Mouse (Mus musculus): ENCODE measurements at regions not wholly inside any gene's neighbourhood (a gene's known extent, or its start where the extent isn't known, plus 50 kb on each side); places are given as distances from the start of the nearest gene placed in this dataset.
A peak's percentile ranks its signal among the peaks of the same experiment; 100 is the strongest.

GRCm38 (mm10) chr2:74955281-74956128 is 129.9 kb downstream of the Mtx2 start:
- Histone ChIP-seq H3K27me3 (ENCODE audit: control insufficient read depth, insufficient read depth, low read length) (no peaks in the 10 kb centered on the region), H3K4me3 (ENCODE audit: low read depth, low read length) (no peak overlapping the region), H3K27ac (ENCODE audit: low read depth, low read length) (no peak overlapping the region), H3K9ac (ENCODE audit: low read depth, low read length) (no peak overlapping the region), H3K4me2 (replicated peaks; ENCODE audit: low read depth, low read length) (no peak overlapping the region), H3K4me1 (replicated peaks; ENCODE audit: control insufficient read depth, insufficient read depth, low read length) (no peaks in the 10 kb centered on the region), H3K36me3 (ENCODE audit: control insufficient read depth, insufficient read depth, low read length) (no peaks in the 10 kb centered on the region), H3K9me3 (ENCODE audit: control insufficient read depth, low read length) (no peaks in the 10 kb centered on the region)
- 84% methylated on average over 4 of the region's 4 CpGs for WGBS
- ATAC-seq (ENCODE audit: low FRiP score) (no peak), DNase-seq (ENCODE audit: low spot score) (no peak)

- H3K4me1 ChIP-seq (replicated peaks; ENCODE audit: control insufficient read depth, insufficient read depth, low read length): no peaks in the 10 kb centered on the region
- ATAC-seq (ENCODE audit: low FRiP score) (no peak), DNase-seq (ENCODE audit: low spot score) (no peak)
- no peaks in the 10 kb centered on the region for H3K9me3 ChIP-seq (ENCODE audit: control insufficient read depth, low read length)
- H3K4me3 ChIP-seq (ENCODE audit: low read depth, low read length): no peak overlapping the region
- H3K4me2 ChIP-seq (replicated peaks; ENCODE audit: low read depth, low read length): no peak overlapping the region
- no peaks in the 10 kb centered on the region for H3K27me3 ChIP-seq (ENCODE audit: control insufficient read depth, insufficient read depth, low read length)
- 91% methylated on average over 1 of the region's 1 CpGs for WGBS
- H3K9ac ChIP-seq (ENCODE audit: low read depth, low read length): no peak overlapping the region
- H3K36me3 ChIP-seq (ENCODE audit: control insufficient read depth, insufficient read depth, low read length): no peaks in the 10 kb centered on the region
- no peak overlapping the region for H3K27ac ChIP-seq (ENCODE audit: low read depth, low read length)
These were observed 130.5 kb downstream of the Mtx2 start for GRCm38 (mm10) chr2:74956129-74956450.

GRCm38 (mm10) chr2:74956556-74956955 is 131.0 kb downstream of the Mtx2 start:
- no peak overlapping the region for H3K4me2 ChIP-seq (replicated peaks; ENCODE audit: low read depth, low read length)
- no peak overlapping the region for H3K4me3 ChIP-seq (ENCODE audit: low read depth, low read length)
- no peak overlapping the region for H3K9ac ChIP-seq (ENCODE audit: low read depth, low read length)
- H3K36me3 ChIP-seq (ENCODE audit: control insufficient read depth, insufficient read depth, low read length): no peaks in the 10 kb centered on the region
- no peak for ATAC-seq (ENCODE audit: low FRiP score)
- no peaks in the 10 kb centered on the region for H3K27me3 ChIP-seq (ENCODE audit: control insufficient read depth, insufficient read depth, low read length)
- H3K27ac ChIP-seq (ENCODE audit: low read depth, low read length): no peak overlapping the region
- no peak for DNase-seq (ENCODE audit: low spot score)
- no peaks in the 10 kb centered on the region for H3K4me1 ChIP-seq (replicated peaks; ENCODE audit: control insufficient read depth, insufficient read depth, low read length)
- H3K9me3 ChIP-seq (ENCODE audit: control insufficient read depth, low read length): no peaks in the 10 kb centered on the region
- WGBS: 96% methylated on average over 2 of the region's 2 CpGs

GRCm38 (mm10) chr2:74959936-74960335 is 134.3 kb downstream of the Mtx2 start:
- ATAC-seq (ENCODE audit: low FRiP score): no peak
- 58% methylated on average over 5 of the region's 5 CpGs for WGBS
- Histone ChIP-seq H3K9ac (ENCODE audit: low read depth, low read length) (no peak overlapping the region), H3K4me2 (replicated peaks; ENCODE audit: low read depth, low read length) (no peak overlapping the region), H3K9me3 (ENCODE audit: control insufficient read depth, low read length) (no peaks in the 10 kb centered on the region), H3K4me3 (ENCODE audit: low read depth, low read length) (no peak overlapping the region), H3K4me1 (replicated peaks; ENCODE audit: control insufficient read depth, insufficient read depth, low read length) (no peaks in the 10 kb centered on the region), H3K27me3 (ENCODE audit: control insufficient read depth, insufficient read depth, low read length) (no peaks in the 10 kb centered on the region), H3K27ac (ENCODE audit: low read depth, low read length) (no peak overlapping the region), H3K36me3 (ENCODE audit: control insufficient read depth, insufficient read depth, low read length) (no peaks in the 10 kb centered on the region)
- peak; percentile 56 for DNase-seq (ENCODE audit: low spot score)

GRCm38 (mm10) chr2:74962416-74962815 is 136.8 kb downstream of the Mtx2 start:
- DNase-seq (ENCODE audit: low spot score): no peak
- H3K4me1 ChIP-seq (replicated peaks; ENCODE audit: control insufficient read depth, insufficient read depth, low read length): no peaks in the 10 kb centered on the region
- no peaks in the 10 kb centered on the region for H3K9me3 ChIP-seq (ENCODE audit: control insufficient read depth, low read length)
- 89% methylated on average over 6 of the region's 6 CpGs for WGBS
- no peak overlapping the region for H3K4me2 ChIP-seq (replicated peaks; ENCODE audit: low read depth, low read length)
- no peaks in the 10 kb centered on the region for H3K27me3 ChIP-seq (ENCODE audit: control insufficient read depth, insufficient read depth, low read length)
- no peak overlapping the region for H3K4me3 ChIP-seq (ENCODE audit: low read depth, low read length)
- no peak for ATAC-seq (ENCODE audit: low FRiP score)
- H3K27ac ChIP-seq (ENCODE audit: low read depth, low read length): no peak overlapping the region
- no peak overlapping the region for H3K9ac ChIP-seq (ENCODE audit: low read depth, low read length)
- no peaks in the 10 kb centered on the region for H3K36me3 ChIP-seq (ENCODE audit: control insufficient read depth, insufficient read depth, low read length)

- no peak overlapping the region for H3K4me2 ChIP-seq (replicated peaks; ENCODE audit: low read depth, low read length)
- H3K4me1 ChIP-seq (replicated peaks; ENCODE audit: control insufficient read depth, insufficient read depth, low read length): no peaks in the 10 kb centered on the region
- WGBS: 2% methylated on average over 6 of the region's 6 CpGs
These were observed 138.8 kb downstream of the Mtx2 start for GRCm38 (mm10) chr2:74964360-74964759.

GRCm38 (mm10) chr2:74964980-74965379 is 139.4 kb downstream of the Mtx2 start:
- H3K27ac ChIP-seq (ENCODE audit: low read depth, low read length): no peak overlapping the region
- H3K4me2 ChIP-seq (replicated peaks; ENCODE audit: low read depth, low read length): no peak overlapping the region
- no peak overlapping the region for H3K4me3 ChIP-seq (ENCODE audit: low read depth, low read length)
- peak; percentile 19 for DNase-seq (ENCODE audit: low spot score)
- WGBS: 50% methylated on average over 3 of the region's 3 CpGs
- H3K9ac ChIP-seq (ENCODE audit: low read depth, low read length): peak overlapping the region; percentile 42
- H3K4me1 ChIP-seq (replicated peaks; ENCODE audit: control insufficient read depth, insufficient read depth, low read length): no peaks in the 10 kb centered on the region
- no peaks in the 10 kb centered on the region for H3K36me3 ChIP-seq (ENCODE audit: control insufficient read depth, insufficient read depth, low read length)
- H3K27me3 ChIP-seq (ENCODE audit: control insufficient read depth, insufficient read depth, low read length): no peaks in the 10 kb centered on the region
- no peak for ATAC-seq (ENCODE audit: low FRiP score)
- no peaks in the 10 kb centered on the region for H3K9me3 ChIP-seq (ENCODE audit: control insufficient read depth, low read length)

More at GRCm38 (mm10) chr2:74964360-74964759, 138.8 kb downstream of the Mtx2 start:
- Histone ChIP-seq H3K36me3 (ENCODE audit: control insufficient read depth, insufficient read depth, low read length) (no peaks in the 10 kb centered on the region), H3K9me3 (ENCODE audit: control insufficient read depth, low read length) (no peaks in the 10 kb centered on the region), H3K4me3 (ENCODE audit: low read depth, low read length) (no peak overlapping the region), H3K27me3 (ENCODE audit: control insufficient read depth, insufficient read depth, low read length) (no peaks in the 10 kb centered on the region), H3K27ac (ENCODE audit: low read depth, low read length) (no peak overlapping the region), H3K9ac (ENCODE audit: low read depth, low read length) (no peak overlapping the region)
- ATAC-seq (ENCODE audit: low FRiP score) (peak; percentile 76; the same call in 1 of the 2 replicates), DNase-seq (ENCODE audit: low spot score) (peak; percentile 95)

GRCm38 (mm10) chr2:74965384-74966060 is 139.9 kb downstream of the Mtx2 start:
- Histone ChIP-seq H3K27me3 (ENCODE audit: control insufficient read depth, insufficient read depth, low read length) (no peaks in the 10 kb centered on the region), H3K9ac (ENCODE audit: low read depth, low read length) (peak overlapping the region; percentile 42), H3K4me3 (ENCODE audit: low read depth, low read length) (0 out of 2 replicates have a peak overlapping the region, but pooled peaks have one; percentile 4), H3K4me2 (replicated peaks; ENCODE audit: low read depth, low read length) (peak overlapping the region; percentile 8; the same call in 1 of the 2 replicates), H3K4me1 (replicated peaks; ENCODE audit: control insufficient read depth, insufficient read depth, low read length) (no peaks in the 10 kb centered on the region), H3K27ac (ENCODE audit: low read depth, low read length) (no peak overlapping the region), H3K36me3 (ENCODE audit: control insufficient read depth, insufficient read depth, low read length) (no peaks in the 10 kb centered on the region), H3K9me3 (ENCODE audit: control insufficient read depth, low read length) (no peaks in the 10 kb centered on the region)
- DNase-seq (ENCODE audit: low spot score) (peak; percentile 64), ATAC-seq (ENCODE audit: low FRiP score) (peak; percentile 64; the same call in 1 of the 2 replicates)
- 31% methylated on average over 18 of the region's 18 CpGs for WGBS
